Mouse (Mus musculus) gastrocnemius, adult 2 months (tissue): ENCODE measurements around the gene Psmb7. TPM values are rescaled to one million over a fixed set of nuclear protein-coding genes. Genes with fewer than 3 reads are reported as not detected.

Source experiments
- DNase-seq: peaks from one replicate; pipeline ENCODE4 v3.0.0; 2022
- H3K27ac ChIP-seq: fragments of 200-600 bp; 2 replicates; pipeline ENCODE4 v1.8.1; 2022; ENCODE audit warnings: mild to moderate bottlenecking
- H3K4me3 ChIP-seq: fragments of 200-600 bp; 2 replicates; pipeline ENCODE4 v1.8.1; 2022; ENCODE audit warnings: mild to moderate bottlenecking, moderate library complexity
- CTCF ChIP-seq: fragments of 200-600 bp; IDR thresholded peaks from 2 replicates; pipeline ENCODE4 v1.8.1; 2022; ENCODE audit warnings: antibody characterized with exemption, mild to moderate bottlenecking, moderate library complexity
- intact Hi-C: fragments of 180-260 bp; cut with DNase I; formaldehyde crosslinking; loops from one replicate; pipeline ENCODE4 v1.15.1; 2025
- microRNA-seq: library from miRNA; unstranded; fragments of <30 nt; microRNA quantifications from one replicate; pipeline ENCODE4 v1.2.0, GENCODE M21; 2021
- total RNA-seq, 2 experiments: library from RNA; stranded (reverse); gene quantifications; 2 replicates each; pipeline ENCODE4 v1.2.3; 2021

Gene Psmb7
- total RNA-seq, 2 experiments from 2014 or later: 295 to 298 TPM

DNA sequence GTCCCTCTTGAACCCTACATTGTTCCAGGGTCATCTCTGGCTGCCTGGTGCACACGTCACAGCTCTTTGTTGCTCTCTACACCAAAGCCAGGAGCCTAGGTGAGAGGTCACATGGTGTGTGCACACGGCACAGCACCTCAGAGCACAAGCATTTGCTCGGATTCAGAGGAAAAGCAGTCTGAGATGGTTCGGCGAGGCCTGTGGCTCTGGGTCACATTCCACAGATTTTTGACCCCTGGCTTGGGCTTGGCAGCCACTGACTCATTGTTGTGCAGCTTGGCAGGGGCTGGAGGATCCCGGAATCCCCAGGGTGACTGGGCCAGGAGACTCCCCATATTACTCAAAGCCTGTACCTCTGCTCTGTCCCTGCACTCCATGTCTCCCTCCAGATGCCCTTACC lies 97.7 kb downstream of the Psmb7 start:
- intact Hi-C loops: no loop called here
- peak overlapping the region; percentile 68 for H3K27ac ChIP-seq
- DNase-seq: peak; percentile 75
- TF ChIP-seq CTCF: no peak
- no peak overlapping the region for H3K4me3 ChIP-seq

DNA sequence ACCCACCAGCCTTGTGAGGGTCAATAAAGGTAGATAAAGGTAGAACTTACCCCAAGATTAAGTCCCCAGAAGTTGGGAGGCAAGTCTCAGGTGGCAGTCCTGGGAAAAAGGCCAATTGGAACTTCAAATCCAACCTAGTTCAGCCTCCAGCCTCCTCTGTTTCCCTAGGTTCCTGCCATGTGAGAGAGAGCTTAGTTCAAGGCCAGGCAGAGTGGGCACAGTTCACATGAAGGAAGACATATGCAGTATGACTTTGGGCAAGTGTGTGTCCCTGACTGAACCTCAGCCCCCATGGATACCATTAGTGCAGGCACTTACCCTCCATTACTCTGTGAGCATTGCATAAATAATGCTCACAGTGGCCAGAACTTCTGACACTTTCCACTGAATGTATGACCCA lies 98.2 kb downstream of the Psmb7 start:
- intact Hi-C loops: no loop called here
- DNase-seq: no peak
- H3K27ac ChIP-seq: peak overlapping the region; percentile 68
- H3K4me3 ChIP-seq: no peak overlapping the region
- TF ChIP-seq CTCF: no peak

DNA sequence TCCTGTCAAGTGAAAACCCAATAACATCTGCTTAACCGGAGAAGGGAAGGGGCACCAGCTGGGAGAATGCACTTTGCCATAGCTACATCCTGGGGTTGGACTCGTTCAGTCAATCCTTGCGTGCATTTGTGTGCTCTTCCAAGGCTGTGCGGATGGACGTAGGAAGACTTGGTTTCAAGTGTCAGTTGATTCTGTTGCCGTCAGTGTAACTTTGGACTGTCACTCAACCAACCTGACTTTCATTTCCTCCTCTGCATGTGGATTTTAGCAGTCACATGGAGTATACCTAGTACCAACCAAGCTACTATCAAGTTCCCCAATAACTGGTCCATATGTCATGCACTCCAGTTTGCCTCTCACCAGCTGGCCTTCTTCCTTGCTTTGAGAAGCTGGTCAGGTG lies 98.9 kb downstream of the Psmb7 start:
- intact Hi-C loops: no loop called here

DNA sequence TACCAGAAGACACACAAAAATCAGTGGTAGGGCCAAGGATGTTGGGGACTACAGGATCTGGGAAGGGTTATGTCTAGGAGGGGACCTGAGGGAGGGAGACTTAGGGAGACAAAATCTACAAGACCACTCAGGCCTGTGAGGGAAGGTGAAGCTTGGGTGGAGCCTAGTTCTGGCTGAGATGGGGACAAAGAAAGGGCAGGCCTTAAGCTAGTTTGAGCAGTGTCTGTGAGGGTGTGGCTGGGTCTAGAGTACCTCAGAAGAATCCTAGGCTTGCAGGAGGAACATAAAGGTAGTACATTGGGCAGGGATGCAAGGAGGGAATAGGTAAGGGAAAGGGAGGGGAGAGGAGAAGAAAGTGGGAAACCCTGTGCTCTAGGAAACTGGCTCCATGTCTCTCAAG lies 99.5 kb downstream of the Psmb7 start:
- intact Hi-C loops: no loop called here
- no peak for TF ChIP-seq CTCF
- Histone ChIP-seq H3K27ac (no peak overlapping the region), H3K4me3 (no peak overlapping the region)
- DNase-seq: no peak

More for the DNA sequence above, 98.9 kb downstream of the Psmb7 start:
- DNase-seq: no peak
- TF ChIP-seq CTCF: no peak
- H3K27ac ChIP-seq: peak overlapping the region; percentile 28
- H3K4me3 ChIP-seq: no peak overlapping the region

DNA sequence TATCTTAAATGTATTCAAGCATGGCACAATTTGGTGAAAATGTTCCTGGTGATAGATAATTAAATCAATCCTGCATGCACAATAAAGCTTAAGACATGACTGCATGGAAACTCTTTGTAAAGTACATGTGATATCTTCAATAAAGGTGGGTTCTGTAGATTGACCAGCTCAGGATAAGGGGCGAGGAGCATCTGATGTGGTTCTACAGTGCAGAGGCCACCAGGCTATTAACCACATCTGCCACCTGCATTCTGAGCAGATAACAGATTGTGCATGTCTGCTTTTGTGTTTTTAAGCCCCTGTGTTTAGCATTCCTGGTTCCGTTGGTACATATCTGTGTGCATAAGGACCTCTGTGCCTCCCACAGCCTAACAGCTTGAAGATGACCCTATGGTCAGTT lies 100.7 kb downstream of the Psmb7 start:
- TF ChIP-seq CTCF: no peak
- intact Hi-C loops: no loop called here
- Histone ChIP-seq H3K27ac (no peak overlapping the region), H3K4me3 (no peak overlapping the region)
- DNase-seq: no peak

DNA sequence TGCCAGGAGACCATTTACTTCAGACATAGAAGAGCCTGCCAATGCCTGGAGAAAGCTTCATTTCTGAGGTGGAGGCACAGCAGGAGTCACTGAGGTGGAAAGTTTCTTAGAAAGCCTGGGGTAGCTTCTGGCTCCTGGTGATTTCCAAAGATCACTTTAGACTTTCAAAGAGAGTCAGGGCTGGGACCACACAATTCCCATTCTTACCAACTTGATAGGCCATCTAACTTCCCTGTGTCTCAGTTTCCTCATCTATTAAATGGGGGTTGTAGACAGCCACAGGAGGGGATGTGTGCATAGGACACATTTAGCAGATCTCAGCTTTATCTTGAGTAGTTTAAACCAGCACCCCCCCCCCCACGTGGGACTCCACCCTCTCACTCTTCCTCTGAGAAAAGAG lies 101.5 kb downstream of the Psmb7 start:
- TF ChIP-seq CTCF: no peak
- no peak for DNase-seq
- H3K27ac ChIP-seq: no peak overlapping the region
- intact Hi-C loops: no loop called here
- no peak overlapping the region for H3K4me3 ChIP-seq

DNA sequence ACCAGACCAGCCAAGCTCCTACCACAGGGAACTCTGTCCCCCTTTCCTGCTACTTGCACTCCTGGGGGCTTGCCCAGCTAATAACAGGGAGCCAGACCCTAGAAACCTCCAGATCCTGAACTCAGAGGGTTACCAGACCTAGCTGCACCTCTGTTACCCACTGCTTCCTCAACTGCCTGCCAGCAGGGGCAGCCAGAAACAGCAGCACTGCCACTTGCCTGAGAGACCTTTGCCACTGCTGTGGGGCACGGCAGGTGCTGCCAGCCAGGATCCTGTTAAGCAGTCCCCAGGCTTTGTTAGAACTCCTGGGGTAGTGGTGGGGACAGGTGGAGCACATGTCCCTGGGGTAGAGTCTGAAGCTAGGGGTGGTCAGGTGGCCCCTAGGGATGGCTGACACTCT lies 102.3 kb downstream of the Psmb7 start:
- H3K4me3 ChIP-seq: no peak overlapping the region
- intact Hi-C loops: no loop called here
- TF ChIP-seq CTCF: no peak
- DNase-seq: no peak
- no peak overlapping the region for H3K27ac ChIP-seq

DNA sequence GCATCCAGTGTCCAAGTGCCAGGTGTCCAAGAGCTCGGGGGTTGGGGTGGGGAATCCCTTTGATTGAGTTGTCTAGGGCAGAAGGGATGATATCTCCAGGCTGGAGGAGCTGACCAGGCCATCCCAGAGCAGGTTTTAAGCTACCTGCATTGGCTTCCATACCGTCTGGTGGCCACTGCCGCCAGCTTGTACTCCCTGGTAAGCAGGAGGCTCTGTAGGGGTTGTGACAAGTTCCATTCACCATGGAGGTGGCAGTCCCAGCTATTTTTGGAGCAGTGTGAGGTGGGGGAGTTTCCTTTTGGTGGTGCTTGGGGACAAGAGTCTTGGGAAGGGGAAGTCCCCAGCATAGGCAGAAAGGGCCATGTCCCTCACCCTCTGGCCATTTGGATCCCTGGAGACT lies 102.8 kb downstream of the Psmb7 start:
- TF ChIP-seq CTCF: no peak
- DNase-seq: no peak
- H3K27ac ChIP-seq: no peak overlapping the region
- intact Hi-C loops: no loop called here
- H3K4me3 ChIP-seq: no peak overlapping the region

DNA sequence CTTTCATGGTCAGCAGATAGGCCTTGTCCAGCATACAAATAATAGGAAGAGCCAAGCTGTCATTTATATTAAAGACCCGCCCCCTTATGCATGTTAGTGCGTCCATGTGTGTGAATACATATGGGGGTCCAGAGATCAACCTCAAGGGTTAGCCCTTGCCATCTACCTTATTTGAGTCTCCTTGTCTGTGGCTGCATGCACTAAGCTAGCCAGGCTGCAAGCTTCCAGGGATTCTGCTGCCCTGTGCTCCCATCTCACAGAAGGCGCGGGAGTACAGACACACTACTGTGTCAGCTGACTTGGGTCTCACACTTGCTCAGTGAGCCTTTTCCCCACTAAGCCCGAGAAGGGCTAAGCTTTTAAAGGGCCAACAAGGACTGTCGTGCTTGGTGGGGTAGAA lies 103.2 kb downstream of the Psmb7 start:
- intact Hi-C loops: no loop called here
- no peak overlapping the region for H3K4me3 ChIP-seq
- DNase-seq: no peak
- no peak for TF ChIP-seq CTCF
- H3K27ac ChIP-seq: no peak overlapping the region

DNA sequence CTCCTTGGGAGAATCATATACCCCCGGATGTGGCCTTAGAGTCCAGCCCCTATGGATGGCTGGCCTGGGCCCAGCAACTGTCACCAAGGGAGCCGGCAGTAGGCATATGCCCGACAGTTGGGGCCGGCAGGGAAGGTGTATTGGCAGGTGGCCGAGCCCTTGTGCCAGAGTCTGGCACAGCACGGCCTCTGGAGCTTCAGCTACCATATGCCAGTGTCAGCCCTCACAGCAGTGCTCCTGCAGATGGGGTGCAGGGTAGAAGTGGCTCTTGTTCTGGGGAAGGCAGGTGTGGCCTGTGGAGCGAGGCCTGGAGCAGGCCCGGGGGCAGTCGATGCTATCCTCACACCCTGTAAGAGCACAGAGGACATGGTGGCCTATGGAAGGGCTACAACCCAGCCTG lies 104.2 kb downstream of the Psmb7 start:
- intact Hi-C loops: no loop called here
- DNase-seq: no peak
- Histone ChIP-seq H3K4me3 (no peak overlapping the region), H3K27ac (peak overlapping the region; percentile 8; the same call in 1 of the 2 replicates)
- no peak for TF ChIP-seq CTCF

Small RNA genes within 50 kb of the gene (microRNA-seq; reads per million reads assigned to microRNA genes)
- gene Gm27634: not detected

Other genes with a start within 250 kb of the Psmb7 start
- 10 to 100 TPM in 1 of 2 experiments, 1 to 10 TPM in 1; 4.9 to 10.7 TPM for gene Nek6, start 132.4 kb downstream of the Psmb7 start, total RNA-seq
- not detected for gene Nr5a1, start 70.5 kb upstream of the Psmb7 start, total RNA-seq